ENCODE assay signal across 8 mouse cellular contexts in genomic region chr10:116950009-116950769, GRCm38 (mm10). TPM values are rescaled to one million over a fixed set of nuclear protein-coding genes. Genes with fewer than 3 reads are reported as not detected.
DNase-seq lines count a peak whose midpoint lies in the region; ATAC-seq and TF ChIP-seq lines count a peak whose summit lies in the region.

TSS of gene Rab3ip (minus strand) at chr10:116950769.

- POLR2A ChIA-PET in Patski (lab: Charles Lee), result interaction anchor here (1.1 kb wide), 1 partner anchor 15 kb away, joined by 4 read pairs; no protein-coding TSS in a partner anchor

- peak within 1 kb of the TSS; percentile 77 for H3K4me2 ChIP-seq in hindbrain, embryonic 14.5 days (replicated peaks)

- DNase-seq in Patski (ENCODE audit: low read depth, low spot score), result no peak
- DNase-seq in cerebellum, postnatal 14 days, result peak; percentile 97
- DNase-seq in frontal cortex, postnatal 25 days (ENCODE audit: low spot score in 2 of 2), result peak; percentile 83 to 88
- peak; percentile 95 for DNase-seq in hindbrain, embryonic 14.5 days (ENCODE audit: low spot score)
- DNase-seq in layer of hippocampus, postnatal 36 days, result peak; percentile 89 to 93
- peak; percentile 88 for DNase-seq in lung, postnatal 36 days
- peak; percentile 93 for DNase-seq in retina, postnatal 1 day
- peak; percentile 70 to 81 for DNase-seq in urinary bladder, adult 18-20 months (ENCODE audit: low spot score in 2 of 2)

- H3K9ac ChIP-seq in hindbrain, embryonic 14.5 days, result peak within 1 kb of the TSS; percentile 77

- under 1% methylated on average over 83 of the region's 103 CpGs for WGBS in hindbrain, embryonic 14.5 days

- H3K9me3 ChIP-seq in hindbrain, embryonic 14.5 days (ENCODE audit: control insufficient read depth, low read length), result peaks cover 4% of the 10 kb centered on the region; the same call in 1 of the 2 replicates

- H3K27me3 ChIP-seq in Patski, result no peaks in the 10 kb centered on the region
- no peaks in the 10 kb centered on the region for H3K27me3 ChIP-seq in hindbrain, embryonic 14.5 days (ENCODE audit: control insufficient read depth, insufficient read depth, low read length)

- CTCF ChIA-PET in Patski (lab: Charles Lee), result interaction anchor here (0.6 to 1.4 kb wide), 6 partner anchors 14 to 394 kb away, joined by 3 to 4 read pairs (median 3); no protein-coding TSS in a partner anchor

- in situ Hi-C loops in Patski (cut with MboI; ENCODE audit: low pct_unique_long_range_greater_than_20kb), result no loop called here

- peak; percentile 99 for TF ChIP-seq CTCF in Patski (IDR thresholded peaks at IDR 0.05)

- peak within 1 kb of the TSS; percentile 85 for H3K27ac ChIP-seq in hindbrain, embryonic 14.5 days

- peak within 1 kb of the TSS; percentile 85 for H3K4me3 ChIP-seq in hindbrain, embryonic 14.5 days (replicated peaks; ENCODE audit: low read length)

- H3K36me3 ChIP-seq in hindbrain, embryonic 14.5 days (replicated peaks; ENCODE audit: control insufficient read depth, insufficient read depth), result no peaks in the 10 kb centered on the region

- H3K4me1 ChIP-seq in hindbrain, embryonic 14.5 days (replicated peaks; ENCODE audit: control insufficient read depth, insufficient read depth, low read length), result peaks cover 11% of the 10 kb centered on the region

- peak; percentile 72 for ATAC-seq in Patski
- peak; percentile 95 for ATAC-seq in hindbrain, embryonic 14.5 days (ENCODE audit: low FRiP score)

RNA-seq across cellular contexts. Expression of gene Rab3ip, which starts in this region (rescaled TPM):
- 198 TPM for polyA plus RNA-seq in Patski (2021)
- 44.8 and 48.0 TPM in 2 replicates for polyA plus RNA-seq in hindbrain, embryonic 14.5 days (2014; fragmentation: Nextera tagmentation; extraction: Ambion mirVana)
- total RNA-seq in layer of hippocampus, postnatal 36 days (2021), result 10 to 100 TPM; 64.9 to 67.7 TPM
